Mouse (Mus musculus) E14TG2a.4 (cell line): ENCODE measurements at regions not wholly inside any gene's neighbourhood (a gene's known extent, or its start where the extent isn't known, plus 50 kb on each side); places are given as distances from the start of the nearest gene placed in this dataset.

Experiments used
- H3K27me3 ChIP-seq: 2 replicates; pipeline ENCODE4 v1.6.1; 2014; ENCODE audit warnings: low read length, control low read depth; ENCODE audit not compliant: insufficient read depth
- H3K36me3 ChIP-seq: 2 replicates; pipeline ENCODE4 v1.6.1; 2014; ENCODE audit warnings: low read length, control low read depth; ENCODE audit not compliant: insufficient read depth
- H3K4me1 ChIP-seq: replicated peaks from 2 replicates; pipeline ENCODE4 v1.6.1; 2014; ENCODE audit warnings: low read depth, low read length, control low read depth
- H3K4me3 ChIP-seq: replicated peaks from 2 replicates; pipeline ENCODE4 v1.5.1; 2014; ENCODE audit warnings: mild to moderate bottlenecking, low read length
- H3K9me3 ChIP-seq: 2 replicates; pipeline ENCODE4 v1.6.1; 2014; ENCODE audit warnings: low read length, control low read depth
- CTCF ChIP-seq: conservative IDR thresholded peaks from 2 replicates; pipeline ENCODE4 v1.5.1; 2014; ENCODE audit warnings: low read length
- NANOG ChIP-seq: IDR thresholded peaks from 2 replicates; pipeline ENCODE4 v1.6.1; 2014; ENCODE audit warnings: borderline replicate concordance, low read length, mixed read lengths
- POU5F1 ChIP-seq: IDR thresholded peaks from 2 replicates; pipeline ENCODE4 v1.6.1; 2014; ENCODE audit warnings: low read length, borderline replicate concordance

GRCm38 (mm10) chr11:31721908-31722307, 50.2 kb upstream of the Bod1 start:
- Histone ChIP-seq H3K4me3 (no peak overlapping the region), H3K36me3 (no peaks in the 10 kb centered on the region), H3K9me3 (peaks cover 9% of the 10 kb centered on the region), H3K4me1 (peaks cover 7% of the 10 kb centered on the region), H3K27me3 (no peaks in the 10 kb centered on the region)
- TF ChIP-seq POU5F1: no peak

- no peak overlapping the region for H3K4me3 ChIP-seq
- TF ChIP-seq POU5F1 (no peak), CTCF (no peak), NANOG (no peak)
- H3K36me3 ChIP-seq: no peaks in the 10 kb centered on the region
- H3K9me3 ChIP-seq: peaks cover 9% of the 10 kb centered on the region
- peaks cover 13% of the 10 kb centered on the region for H3K4me1 ChIP-seq
- H3K27me3 ChIP-seq: no peaks in the 10 kb centered on the region
Observed at GRCm38 (mm10) chr11:31724506-31724905, 52.8 kb upstream of the Bod1 start.

GRCm38 (mm10) chr11:31725936-31726647, 54.4 kb upstream of the Bod1 start:
- Histone ChIP-seq H3K4me3 (no peak overlapping the region; the same call in 1 of the 2 replicates), H3K9me3 (peaks cover 9% of the 10 kb centered on the region), H3K27me3 (peaks cover 3% of the 10 kb centered on the region; the same call in 1 of the 2 replicates), H3K4me1 (peaks cover 27% of the 10 kb centered on the region), H3K36me3 (no peaks in the 10 kb centered on the region)
- TF ChIP-seq CTCF (no peak), NANOG (no peak), POU5F1 (no peak)

GRCm38 (mm10) chr11:31727289-31727688, 55.6 kb upstream of the Bod1 start:
- TF ChIP-seq CTCF (no peak), POU5F1 (no peak), NANOG (no peak)
- peaks cover 32% of the 10 kb centered on the region for H3K4me1 ChIP-seq
- H3K27me3 ChIP-seq: peaks cover 3% of the 10 kb centered on the region; the same call in 1 of the 2 replicates
- H3K36me3 ChIP-seq: no peaks in the 10 kb centered on the region
- H3K4me3 ChIP-seq: no peak overlapping the region
- H3K9me3 ChIP-seq: peaks cover 5% of the 10 kb centered on the region

GRCm38 (mm10) chr11:31729728-31730127, 58.0 kb upstream of the Bod1 start:
- H3K36me3 ChIP-seq: no peaks in the 10 kb centered on the region
- TF ChIP-seq CTCF (no peak), NANOG (no peak), POU5F1 (no peak)

GRCm38 (mm10) chr11:31730181-31730580, 58.5 kb upstream of the Bod1 start:
- no peak for TF ChIP-seq NANOG
- Histone ChIP-seq H3K4me3 (no peak overlapping the region), H3K9me3 (no peaks in the 10 kb centered on the region), H3K4me1 (peaks cover 61% of the 10 kb centered on the region), H3K36me3 (no peaks in the 10 kb centered on the region), H3K27me3 (peaks cover 3% of the 10 kb centered on the region; the same call in 1 of the 2 replicates)

More at GRCm38 (mm10) chr11:31729728-31730127, 58.0 kb upstream of the Bod1 start:
- H3K4me1 ChIP-seq: peaks cover 57% of the 10 kb centered on the region
- no peaks in the 10 kb centered on the region for H3K9me3 ChIP-seq
- H3K27me3 ChIP-seq: peaks cover 3% of the 10 kb centered on the region; the same call in 1 of the 2 replicates
- no peak overlapping the region for H3K4me3 ChIP-seq

GRCm38 (mm10) chr11:31730680-31731079, 59.0 kb upstream of the Bod1 start:
- Histone ChIP-seq H3K4me1 (peaks cover 66% of the 10 kb centered on the region), H3K9me3 (no peaks in the 10 kb centered on the region), H3K27me3 (peaks cover 3% of the 10 kb centered on the region; the same call in 1 of the 2 replicates), H3K36me3 (no peaks in the 10 kb centered on the region), H3K4me3 (no peak overlapping the region)
- no peak for TF ChIP-seq POU5F1
- no peak for TF ChIP-seq NANOG
- no peak for TF ChIP-seq CTCF

GRCm38 (mm10) chr11:31731459-31731858, 59.8 kb upstream of the Bod1 start:
- Histone ChIP-seq H3K4me3 (no peak overlapping the region), H3K4me1 (peaks cover 72% of the 10 kb centered on the region), H3K27me3 (peaks cover 3% of the 10 kb centered on the region; the same call in 1 of the 2 replicates), H3K36me3 (no peaks in the 10 kb centered on the region), H3K9me3 (no peaks in the 10 kb centered on the region)
- TF ChIP-seq NANOG (no peak), POU5F1 (no peak), CTCF (no peak)

- H3K9me3 ChIP-seq: no peaks in the 10 kb centered on the region
- peaks cover 3% of the 10 kb centered on the region; the same call in 1 of the 2 replicates for H3K27me3 ChIP-seq
- peaks cover 69% of the 10 kb centered on the region for H3K4me1 ChIP-seq
- TF ChIP-seq NANOG (no peak), CTCF (no peak), POU5F1 (no peak)
- H3K4me3 ChIP-seq: no peak overlapping the region
- H3K36me3 ChIP-seq: no peaks in the 10 kb centered on the region
Observed at GRCm38 (mm10) chr11:31732342-31732741, 60.7 kb upstream of the Bod1 start.
